Mouse (Mus musculus): Measurements from ENCODE around the gene Cd247.

The Cd247 gene

GRCm38 (mm10) chr1:165855759-165856545 lies 67.5 kb downstream of the Cd247 start:
- no peak for DNase-seq

- DNase-seq: no peak
These were observed 68.8 kb downstream of the Cd247 start for GRCm38 (mm10) chr1:165857279-165857678.

- peak; percentile 59 for DNase-seq
These were observed 69.9 kb downstream of the Cd247 start for GRCm38 (mm10) chr1:165858356-165858755.

- DNase-seq: no peak
These were observed 72.1 kb downstream of the Cd247 start for GRCm38 (mm10) chr1:165860373-165861234.

DNA sequence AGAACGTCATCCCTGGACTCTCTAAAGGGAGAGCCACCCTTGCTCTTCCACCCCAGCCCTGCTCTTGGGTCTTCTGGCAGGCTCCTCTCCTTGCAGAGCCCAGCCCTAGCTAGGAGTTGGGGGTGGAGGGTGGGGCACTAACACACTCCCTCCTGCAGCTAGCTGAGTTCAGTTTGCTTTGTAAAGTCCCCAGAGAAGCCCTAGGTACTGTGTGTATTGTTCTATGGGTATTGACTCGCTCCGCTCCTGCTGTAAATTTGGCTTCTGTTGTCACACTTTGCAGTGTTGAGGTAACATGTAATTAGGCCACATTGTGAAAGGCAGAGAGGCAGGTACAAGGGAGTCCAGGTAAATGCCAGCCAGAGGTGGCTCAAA lies 72.7 kb downstream of the Cd247 start:
- no peak for DNase-seq

DNA sequence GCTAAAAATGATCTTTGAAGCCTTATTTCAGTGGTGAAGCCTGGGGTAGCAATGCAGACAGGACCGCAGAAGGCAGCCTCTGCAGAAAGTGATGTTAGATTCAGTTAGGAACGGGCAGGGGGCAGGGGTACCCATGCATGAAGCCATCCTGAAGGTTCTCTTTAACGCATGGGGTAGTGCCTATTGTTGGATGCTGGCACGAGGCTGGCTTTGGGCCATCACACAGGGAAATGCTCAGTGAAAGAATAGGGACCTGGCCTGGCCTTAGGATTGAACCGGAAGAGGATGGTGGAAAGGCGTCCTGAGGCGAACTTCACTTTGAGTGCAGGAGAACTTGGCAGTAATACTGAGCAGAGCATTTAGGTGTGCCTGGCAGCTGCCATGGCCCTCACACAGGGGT lies 73.6 kb downstream of the Cd247 start:
- DNase-seq: no peak

DNA sequence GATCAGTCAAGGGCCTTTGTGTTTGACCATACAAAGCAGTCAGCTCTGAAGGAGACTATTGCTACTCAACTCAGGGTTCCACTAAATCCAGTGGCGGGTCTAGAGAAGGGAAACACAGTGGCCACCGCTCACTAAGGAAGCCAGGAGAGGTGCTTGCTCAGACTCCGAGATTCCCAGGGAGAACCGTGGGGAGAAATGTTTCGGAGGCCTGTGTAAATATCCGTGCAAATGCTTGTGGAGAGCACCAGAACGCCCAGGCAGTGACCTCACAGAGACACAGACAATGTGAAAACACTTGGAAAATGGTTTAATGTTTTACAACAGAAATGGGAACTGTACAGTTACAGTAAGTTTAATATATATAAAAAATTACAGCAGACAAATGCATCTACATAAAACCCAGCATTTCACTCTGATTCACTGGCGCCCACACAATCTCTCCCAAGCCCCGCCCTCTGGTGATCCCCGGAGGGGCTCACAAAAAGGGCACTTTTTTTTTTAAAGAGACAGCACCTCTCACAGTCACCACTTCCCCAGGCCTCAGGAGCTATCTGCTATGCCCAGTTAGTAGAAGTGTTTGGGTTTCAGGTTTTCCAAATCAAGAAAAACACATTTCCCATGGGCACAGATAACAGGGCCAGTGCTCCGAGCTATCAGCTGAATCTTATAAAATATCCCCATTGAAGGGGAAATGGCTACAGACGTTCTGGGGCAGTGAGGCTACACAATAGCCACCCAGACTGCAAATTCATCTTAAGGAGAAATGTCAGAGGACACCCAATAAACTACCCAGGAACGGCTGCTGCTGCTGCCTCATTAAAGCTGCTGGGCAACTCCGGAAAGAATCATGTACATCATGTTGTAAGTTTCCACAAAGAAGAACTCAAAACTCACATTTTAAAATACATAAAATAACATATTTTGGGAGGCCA lies 76.6 kb downstream of the Cd247 start:
- DNase-seq: peak; percentile 58

DNA sequence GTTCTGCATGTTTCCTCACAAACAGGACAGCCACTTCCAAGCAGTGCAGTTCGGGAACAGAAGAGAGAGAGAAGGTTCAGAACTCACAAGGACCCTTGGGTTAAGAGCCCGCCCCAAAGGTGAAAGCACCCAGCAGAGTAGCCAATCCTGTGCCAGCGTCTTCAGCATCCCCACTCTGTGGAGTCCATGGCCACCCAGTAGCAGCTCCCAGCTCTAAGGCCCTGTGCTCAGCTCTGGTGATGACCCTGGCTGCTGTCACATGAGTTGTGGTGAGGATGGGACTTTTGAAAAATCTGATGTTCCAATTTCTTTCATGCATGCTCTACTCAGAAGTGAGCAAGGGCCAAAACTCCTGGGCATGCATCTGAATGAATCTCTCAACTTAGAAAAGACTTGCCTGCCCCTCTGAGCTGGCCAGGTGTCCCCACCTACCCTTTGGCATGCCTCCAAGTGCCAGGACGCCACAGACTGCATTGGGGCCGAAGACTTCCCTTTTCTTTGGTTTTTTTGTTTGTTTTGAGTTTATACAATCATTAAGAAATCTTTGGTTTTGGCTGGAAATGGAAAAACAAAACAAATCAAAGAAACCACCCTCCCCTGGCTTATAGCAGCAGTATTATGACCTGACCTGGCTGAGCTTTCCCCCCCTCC lies 78.3 kb downstream of the Cd247 start:
- DNase-seq: no peak

- DNase-seq: no peak
These were observed 80.2 kb downstream of the Cd247 start for GRCm38 (mm10) chr1:165868659-165869058.

- no peak for DNase-seq
These were observed 86.2 kb downstream of the Cd247 start for GRCm38 (mm10) chr1:165874645-165875044.

GRCm38 (mm10) chr1:165875520-165876284 lies 87.2 kb downstream of the Cd247 start:
- DNase-seq: no peak

DNA sequence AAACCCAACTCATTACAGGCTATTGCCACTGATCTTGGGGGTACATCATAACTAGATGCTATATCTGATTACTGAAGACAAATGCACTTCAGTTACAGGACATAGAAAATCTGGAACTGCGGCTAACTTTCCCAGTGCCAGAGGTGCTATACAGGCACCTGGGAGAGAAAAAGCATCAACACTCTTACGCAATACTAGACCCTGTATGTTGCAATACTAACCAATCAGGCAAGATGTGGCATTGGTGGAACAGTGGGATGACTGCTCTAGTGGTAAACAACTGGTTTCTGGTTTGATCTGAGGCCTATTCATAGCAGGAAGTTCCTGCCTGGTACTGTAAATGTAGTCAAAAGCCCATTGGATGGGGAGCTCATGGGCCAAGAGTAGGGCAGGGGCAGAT lies 90.3 kb downstream of the Cd247 start:
- no peak for DNase-seq

DNA sequence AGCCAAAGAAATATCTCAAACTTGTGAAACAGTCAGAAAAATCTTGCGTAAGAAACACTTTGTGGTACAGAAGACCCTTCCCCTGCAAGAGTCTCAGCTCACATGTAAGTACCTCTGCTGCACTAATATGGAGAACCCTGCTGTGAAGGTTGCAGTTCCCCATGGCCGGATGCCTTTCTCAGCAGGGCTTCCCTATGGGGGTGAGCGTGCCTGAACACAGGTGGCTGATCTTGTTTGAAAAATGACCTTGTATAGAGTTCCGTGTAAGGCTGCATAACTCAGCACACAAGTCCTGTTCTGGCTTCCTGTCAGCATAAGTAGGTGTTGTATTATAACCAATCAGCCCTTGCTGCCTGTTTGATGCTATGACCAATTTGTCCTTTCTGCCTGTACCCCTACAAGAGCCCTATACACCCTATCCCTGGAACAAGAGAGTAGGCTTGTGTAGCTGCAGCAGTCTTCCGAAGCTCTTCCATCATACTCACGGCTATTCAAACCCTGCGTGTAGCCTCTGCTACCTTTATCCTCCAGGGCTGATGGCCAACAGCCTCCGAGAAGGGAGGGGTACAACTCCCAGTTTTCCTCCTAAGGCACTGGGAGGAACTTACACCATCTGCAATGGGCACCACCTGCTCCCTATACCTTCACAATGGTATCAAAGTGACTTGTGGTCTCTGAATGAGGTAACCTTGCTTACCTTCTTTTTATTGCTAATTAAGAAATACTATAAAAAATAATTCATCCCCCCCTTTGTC lies 93.8 kb downstream of the Cd247 start:
- no peak for DNase-seq

DNA sequence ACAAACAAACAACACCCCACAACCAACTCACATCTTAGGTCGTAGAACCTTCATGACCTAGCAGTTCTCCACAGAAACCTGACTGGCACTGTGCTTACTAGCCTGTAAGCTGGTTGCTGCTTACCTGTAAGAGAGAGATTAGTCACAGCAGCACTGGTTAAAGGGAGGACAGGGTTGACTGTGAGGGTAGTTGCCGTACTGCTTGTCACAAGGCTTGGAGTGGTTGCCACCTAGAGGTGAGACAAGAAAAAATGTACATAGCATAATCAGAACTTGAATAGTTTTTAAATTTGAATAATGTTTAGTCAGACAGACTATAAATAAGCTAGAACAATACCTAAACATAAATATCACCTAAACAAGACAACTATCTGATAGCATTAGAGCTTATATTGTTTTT lies 103.2 kb downstream of the Cd247 start:
- no peak for DNase-seq

- no peak for DNase-seq
These were observed 115.1 kb downstream of the Cd247 start for GRCm38 (mm10) chr1:165903596-165903995.

DNA sequence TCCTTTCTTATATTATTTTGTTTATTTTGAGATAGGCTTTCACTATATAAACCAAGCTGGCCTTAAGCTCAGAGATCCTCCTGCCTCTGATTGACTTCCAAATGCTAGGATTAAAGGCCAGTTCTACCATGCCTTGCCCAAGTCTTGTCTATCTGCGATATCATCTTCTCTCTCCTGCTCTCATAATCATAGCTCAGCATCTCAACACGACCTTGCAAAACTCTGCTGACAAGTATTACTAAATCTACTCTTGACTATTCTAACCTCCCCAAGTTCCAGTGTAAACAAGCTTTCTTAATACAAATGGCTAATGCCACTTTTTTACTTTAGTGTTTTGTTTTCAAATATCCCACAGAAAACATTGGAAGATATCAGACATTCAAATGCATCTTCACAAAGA lies 119.7 kb downstream of the Cd247 start:
- no peak for DNase-seq

- DNase-seq: no peak
These were observed 120.3 kb downstream of the Cd247 start for GRCm38 (mm10) chr1:165908806-165909205.

GRCm38 (mm10) chr1:165909471-165909870 lies 121.0 kb downstream of the Cd247 start:
- DNase-seq: no peak

GRCm38 (mm10) chr1:165913720-165914415 lies 125.4 kb downstream of the Cd247 start:
- DNase-seq: no peak

- no peak for DNase-seq
These were observed 125.9 kb downstream of the Cd247 start for GRCm38 (mm10) chr1:165914416-165914801.
